Mouse (Mus musculus): ENCODE results near the gene Spata32.

DNA sequence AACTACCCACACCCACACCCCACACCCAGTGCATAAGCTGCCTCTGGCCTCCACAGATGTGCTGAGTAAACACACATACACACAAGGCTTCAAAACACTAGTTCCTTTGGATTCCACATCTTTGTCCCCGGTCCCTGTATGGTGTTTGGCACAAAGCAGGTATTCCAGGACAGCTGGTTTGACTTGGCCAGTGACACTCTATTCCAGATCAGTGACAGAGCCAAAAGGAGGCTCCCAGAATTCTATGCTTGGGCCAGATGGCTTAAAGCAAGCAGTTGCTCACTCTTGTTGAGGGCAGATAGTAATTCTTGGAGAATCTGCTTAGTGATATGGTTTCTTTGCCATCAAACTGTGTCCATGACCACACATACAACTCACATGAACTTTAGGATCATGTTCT lies 16.2 kb upstream of the Spata32 start:
- TF ChIP-seq CTCF (IDR thresholded peaks at IDR 0.05) (no peak), EP300 (IDR thresholded peaks at IDR 0.05) (no peak)

All from lung, postnatal 0 days (tissue).